Mouse (Mus musculus): Measurements from ENCODE around the gene Cpt1b.

Gene Cpt1b

DNA sequence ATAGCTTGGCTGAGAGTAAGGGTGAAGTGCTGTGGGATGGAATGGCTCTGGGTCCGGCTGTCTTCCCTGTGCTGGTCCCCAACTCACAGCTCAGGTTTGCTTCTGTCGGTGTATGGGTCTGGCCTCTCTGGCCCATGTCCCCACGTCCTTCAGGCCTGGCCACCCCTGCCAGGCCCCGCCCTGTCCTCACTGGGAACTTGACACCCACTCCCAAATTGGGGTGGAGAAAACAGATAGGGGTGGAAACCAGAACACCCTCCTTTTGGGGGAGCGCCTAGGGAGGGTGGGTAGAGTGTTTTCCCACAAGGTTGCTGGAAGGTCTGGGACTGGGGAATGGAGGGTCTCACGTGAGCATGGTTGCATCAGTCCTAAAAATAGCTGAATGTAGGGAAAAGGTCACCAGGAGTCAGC is at the start of gene Cpt1b:
Cpt1b (minus strand) TSS at position 153 of the 411 bp plus-strand sequence.
- Histone ChIP-seq H3K36me3 (ENCODE audit: insufficient read depth, low read length) (peaks cover 22% of the 10 kb centered on the region), H3K27me3 (ENCODE audit: insufficient read depth, low read length) (peaks cover 18% of the 10 kb centered on the region; the same call in 1 of the 2 replicates), H3K9me3 (ENCODE audit: low read length) (no peaks in the 10 kb centered on the region), H3K4me1 (replicated peaks; ENCODE audit: low read depth, low read length) (peaks cover 47% of the 10 kb centered on the region), H3K4me3 (replicated peaks; ENCODE audit: low read length) (peak within 1 kb of the TSS; percentile 69)
- TF ChIP-seq POU5F1 (IDR thresholded peaks at IDR 0.05; ENCODE audit: borderline replicate concordance, low read length) = no peak
- TF ChIP-seq NANOG (IDR thresholded peaks at IDR 0.05; ENCODE audit: borderline replicate concordance, low read length) = no peak
- no peak for TF ChIP-seq CTCF (conservative IDR thresholded peaks at IDR 0.05; ENCODE audit: low read length)

DNA sequence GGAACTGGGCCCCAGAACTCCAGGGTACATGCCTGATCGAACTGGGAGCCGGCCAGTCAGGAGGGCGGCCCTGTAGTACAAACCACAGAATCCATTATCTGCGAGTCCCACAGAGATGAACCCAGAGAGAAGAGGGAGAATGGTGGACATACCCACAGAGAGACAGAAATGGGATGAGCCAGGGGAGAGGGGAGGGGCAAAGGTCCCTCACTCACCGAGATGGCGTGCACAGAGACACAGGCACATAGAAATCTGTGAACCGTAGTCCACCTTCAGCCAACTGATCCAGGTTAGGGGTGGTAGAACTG is 49.6 kb upstream of the Cpt1b start:
- peaks cover 19% of the 10 kb centered on the region for H3K36me3 ChIP-seq (ENCODE audit: insufficient read depth, low read length)
- H3K9me3 ChIP-seq (ENCODE audit: low read length) = no peaks in the 10 kb centered on the region
- TF ChIP-seq NANOG (IDR thresholded peaks at IDR 0.05; ENCODE audit: borderline replicate concordance, low read length) = no peak
- no peak for TF ChIP-seq CTCF (conservative IDR thresholded peaks at IDR 0.05; ENCODE audit: low read length)
- TF ChIP-seq POU5F1 (IDR thresholded peaks at IDR 0.05; ENCODE audit: borderline replicate concordance, low read length) = no peak

DNA sequence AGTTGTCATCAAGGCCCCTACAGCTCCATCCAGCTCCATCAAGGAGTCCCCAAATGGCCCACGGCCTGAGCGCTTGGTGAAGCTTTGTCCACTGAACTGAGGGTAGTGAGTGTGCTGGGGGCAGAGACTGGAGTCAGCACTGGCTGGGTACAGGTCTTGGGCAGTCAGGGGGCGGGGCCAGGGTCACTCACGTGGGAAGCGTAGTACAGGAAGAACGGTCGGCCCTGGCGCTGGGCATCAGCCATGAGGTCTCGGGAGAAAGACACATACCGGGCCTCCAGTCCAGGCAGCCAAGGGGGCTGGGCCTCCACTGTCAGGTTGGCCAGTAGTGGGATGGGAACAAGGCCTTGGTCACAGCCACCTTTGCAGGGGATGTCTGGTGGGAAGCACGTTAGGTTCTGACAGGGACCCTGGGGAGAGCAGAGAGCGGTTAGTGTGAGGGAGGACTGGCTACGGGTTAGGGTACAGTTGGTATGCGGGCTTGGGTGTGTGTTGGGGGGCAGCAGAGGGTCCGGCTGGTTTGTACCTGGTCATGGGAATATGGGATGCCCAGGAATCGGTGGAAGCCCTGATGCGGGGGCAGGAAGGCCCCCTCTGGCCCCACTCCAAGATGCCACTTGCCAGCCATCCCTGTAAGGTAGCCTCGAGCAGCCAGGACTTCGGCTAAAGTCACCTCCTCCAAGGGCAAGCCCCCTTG is 49.1 kb upstream of the Cpt1b start:
- TF ChIP-seq NANOG (IDR thresholded peaks at IDR 0.05; ENCODE audit: borderline replicate concordance, low read length) (no peak), POU5F1 (IDR thresholded peaks at IDR 0.05; ENCODE audit: borderline replicate concordance, low read length) (no peak), CTCF (conservative IDR thresholded peaks at IDR 0.05; ENCODE audit: low read length) (no peak)
- peaks cover 77% of the 10 kb centered on the region for H3K4me1 ChIP-seq (replicated peaks; ENCODE audit: low read depth, low read length)
- no peaks in the 10 kb centered on the region for H3K9me3 ChIP-seq (ENCODE audit: low read length)
- H3K36me3 ChIP-seq (ENCODE audit: insufficient read depth, low read length) = peaks cover 19% of the 10 kb centered on the region
- H3K27me3 ChIP-seq (ENCODE audit: insufficient read depth, low read length) = no peaks in the 10 kb centered on the region
- peak overlapping the region; percentile 84 for H3K4me3 ChIP-seq (replicated peaks; ENCODE audit: low read length)

More for the DNA sequence above, 49.6 kb upstream of the Cpt1b start:
- H3K4me3 ChIP-seq (replicated peaks; ENCODE audit: low read length) = peak overlapping the region; percentile 84
- peaks cover 79% of the 10 kb centered on the region for H3K4me1 ChIP-seq (replicated peaks; ENCODE audit: low read depth, low read length)
- H3K27me3 ChIP-seq (ENCODE audit: insufficient read depth, low read length) = no peaks in the 10 kb centered on the region

DNA sequence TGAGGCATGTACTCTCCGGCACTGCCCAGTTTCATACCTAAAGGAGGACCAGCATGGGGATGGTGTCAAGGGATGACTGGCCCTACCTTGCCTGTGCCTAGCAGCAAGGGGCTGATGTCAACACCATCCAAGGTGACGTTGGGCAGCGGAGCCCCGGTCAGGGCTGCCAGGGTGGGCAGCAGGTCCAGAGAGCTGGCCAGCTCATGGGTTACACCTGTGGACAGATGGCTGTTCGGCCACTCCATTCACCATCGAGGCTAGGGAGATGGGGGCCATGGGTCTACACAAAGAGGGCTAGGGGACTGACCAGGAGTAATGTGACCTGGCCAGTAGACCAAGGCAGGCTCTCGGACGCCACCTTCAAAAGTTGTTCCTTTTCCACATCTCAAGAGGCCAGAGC is 48.3 kb upstream of the Cpt1b start:
- no peaks in the 10 kb centered on the region for H3K9me3 ChIP-seq (ENCODE audit: low read length)
- TF ChIP-seq CTCF (conservative IDR thresholded peaks at IDR 0.05; ENCODE audit: low read length) (no peak), POU5F1 (IDR thresholded peaks at IDR 0.05; ENCODE audit: borderline replicate concordance, low read length) (no peak), NANOG (IDR thresholded peaks at IDR 0.05; ENCODE audit: borderline replicate concordance, low read length) (no peak)
- no peaks in the 10 kb centered on the region for H3K27me3 ChIP-seq (ENCODE audit: insufficient read depth, low read length)
- no peak overlapping the region for H3K4me3 ChIP-seq (replicated peaks; ENCODE audit: low read length)
- peaks cover 80% of the 10 kb centered on the region for H3K4me1 ChIP-seq (replicated peaks; ENCODE audit: low read depth, low read length)
- peaks cover 19% of the 10 kb centered on the region for H3K36me3 ChIP-seq (ENCODE audit: insufficient read depth, low read length)

DNA sequence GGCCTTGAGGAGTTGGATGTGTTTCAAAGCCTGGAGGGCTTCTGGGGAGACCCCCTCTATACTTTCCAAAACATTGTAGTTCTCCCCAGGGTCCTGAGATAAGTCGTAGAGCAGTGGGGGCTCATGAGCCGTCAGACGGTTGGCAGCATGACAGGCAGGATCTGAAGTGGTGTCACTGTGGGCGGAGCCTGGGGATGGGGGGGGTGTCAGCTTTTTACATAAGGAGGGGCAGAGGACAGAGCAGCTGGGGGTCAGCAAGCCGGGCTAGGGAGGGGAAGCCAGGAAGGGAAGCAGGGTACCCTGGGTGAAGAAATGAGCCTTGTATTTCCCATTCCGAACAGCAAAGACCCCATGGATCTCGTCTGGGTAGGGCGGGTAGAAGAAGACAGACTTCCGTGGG is 47.7 kb upstream of the Cpt1b start:
- peaks cover 80% of the 10 kb centered on the region for H3K4me1 ChIP-seq (replicated peaks; ENCODE audit: low read depth, low read length)
- TF ChIP-seq CTCF (conservative IDR thresholded peaks at IDR 0.05; ENCODE audit: low read length) (no peak), POU5F1 (IDR thresholded peaks at IDR 0.05; ENCODE audit: borderline replicate concordance, low read length) (no peak), NANOG (IDR thresholded peaks at IDR 0.05; ENCODE audit: borderline replicate concordance, low read length) (no peak)
- no peaks in the 10 kb centered on the region for H3K9me3 ChIP-seq (ENCODE audit: low read length)
- H3K27me3 ChIP-seq (ENCODE audit: insufficient read depth, low read length) = no peaks in the 10 kb centered on the region
- 0 out of 2 replicates have a peak overlapping the region, but pooled peaks have one; percentile 17 for H3K4me3 ChIP-seq (replicated peaks; ENCODE audit: low read length)
- peaks cover 19% of the 10 kb centered on the region for H3K36me3 ChIP-seq (ENCODE audit: insufficient read depth, low read length)

DNA sequence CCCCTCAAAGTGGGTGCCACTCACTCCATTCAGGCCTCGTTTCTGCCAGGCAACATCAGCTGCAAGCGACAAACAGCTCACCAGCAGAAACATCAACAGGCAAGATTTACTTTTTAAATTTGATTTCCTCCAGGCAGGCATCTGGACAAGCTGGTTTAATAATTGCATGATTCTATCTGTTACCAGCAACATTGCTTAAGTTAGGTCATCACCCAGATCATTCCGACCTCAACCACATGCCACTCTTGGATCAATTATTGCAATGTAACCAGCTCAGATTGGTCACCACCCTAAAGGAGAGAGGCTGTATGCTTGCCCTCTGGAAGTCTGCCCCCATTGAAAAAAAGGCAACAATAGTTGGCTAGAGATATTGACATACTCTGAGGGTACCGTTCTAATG is 45.8 kb upstream of the Cpt1b start:
- TF ChIP-seq NANOG (IDR thresholded peaks at IDR 0.05; ENCODE audit: borderline replicate concordance, low read length) = no peak
- TF ChIP-seq POU5F1 (IDR thresholded peaks at IDR 0.05; ENCODE audit: borderline replicate concordance, low read length) = no peak
- no peak for TF ChIP-seq CTCF (conservative IDR thresholded peaks at IDR 0.05; ENCODE audit: low read length)
- Histone ChIP-seq H3K9me3 (ENCODE audit: low read length) (no peaks in the 10 kb centered on the region), H3K4me1 (replicated peaks; ENCODE audit: low read depth, low read length) (peaks cover 71% of the 10 kb centered on the region), H3K36me3 (ENCODE audit: insufficient read depth, low read length) (peaks cover 19% of the 10 kb centered on the region), H3K4me3 (replicated peaks; ENCODE audit: low read length) (no peak overlapping the region), H3K27me3 (ENCODE audit: insufficient read depth, low read length) (no peaks in the 10 kb centered on the region)

DNA sequence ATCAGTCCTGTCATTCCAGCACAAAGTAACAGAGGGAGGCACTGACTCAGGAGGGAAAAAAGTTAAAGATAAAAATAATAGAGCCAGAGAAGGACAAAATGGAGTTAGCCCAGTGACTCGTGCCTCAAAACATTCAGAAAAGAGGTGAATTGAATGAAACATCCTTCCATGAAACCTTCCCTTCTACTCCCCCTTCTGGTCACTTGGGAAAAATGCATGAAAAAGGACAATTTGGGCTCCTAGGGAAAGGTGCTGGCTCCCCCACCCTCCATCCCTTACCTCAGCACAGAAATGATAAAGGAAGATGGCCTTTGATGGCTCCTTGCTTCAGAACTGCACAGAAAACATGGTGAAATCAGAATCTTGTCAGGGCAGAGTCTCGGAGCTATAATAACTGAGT is 42.9 kb upstream of the Cpt1b start:
- TF ChIP-seq POU5F1 (IDR thresholded peaks at IDR 0.05; ENCODE audit: borderline replicate concordance, low read length) (no peak), CTCF (conservative IDR thresholded peaks at IDR 0.05; ENCODE audit: low read length) (peak; percentile 59)
- Histone ChIP-seq H3K36me3 (ENCODE audit: insufficient read depth, low read length) (peaks cover 9% of the 10 kb centered on the region), H3K9me3 (ENCODE audit: low read length) (no peaks in the 10 kb centered on the region), H3K4me3 (replicated peaks; ENCODE audit: low read length) (no peak overlapping the region), H3K4me1 (replicated peaks; ENCODE audit: low read depth, low read length) (peaks cover 57% of the 10 kb centered on the region), H3K27me3 (ENCODE audit: insufficient read depth, low read length) (no peaks in the 10 kb centered on the region)

DNA sequence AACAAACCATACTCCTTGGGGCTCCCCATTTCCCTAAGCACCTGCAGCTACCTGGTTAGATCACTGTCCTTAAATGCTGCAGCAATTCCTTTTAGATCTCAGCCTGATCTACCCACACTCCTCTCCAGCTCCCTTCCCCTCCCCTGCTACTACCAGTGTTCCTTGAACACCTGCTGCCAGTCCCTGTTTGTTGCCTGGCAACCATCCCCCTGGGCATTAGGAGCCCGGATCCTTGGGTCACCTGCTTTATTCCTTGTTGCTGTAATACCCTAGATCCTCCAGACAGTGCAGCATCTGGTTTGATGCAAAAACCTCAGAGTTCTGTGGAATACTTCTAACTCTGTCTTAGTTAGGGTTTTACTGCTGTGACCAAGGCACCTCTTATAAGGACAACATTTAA is 39.4 kb upstream of the Cpt1b start:
- Histone ChIP-seq H3K4me1 (replicated peaks; ENCODE audit: low read depth, low read length) (peaks cover 61% of the 10 kb centered on the region), H3K27me3 (ENCODE audit: insufficient read depth, low read length) (peaks cover 7% of the 10 kb centered on the region), H3K36me3 (ENCODE audit: insufficient read depth, low read length) (no peaks in the 10 kb centered on the region), H3K4me3 (replicated peaks; ENCODE audit: low read length) (no peak overlapping the region), H3K9me3 (ENCODE audit: low read length) (no peaks in the 10 kb centered on the region)
- TF ChIP-seq POU5F1 (IDR thresholded peaks at IDR 0.05; ENCODE audit: borderline replicate concordance, low read length) = no peak

Data from E14TG2a.4 (cell line).